Mouse (Mus musculus) embryonic fibroblast, embryonic 13.5 days (primary cell): ENCODE results near the gene Lpcat2.

Experiments used
- CTCF ChIP-seq: IDR thresholded peaks from 2 replicates; pipeline ENCODE4 v1.5.1; 2011; ENCODE audit warnings: mild to moderate bottlenecking, control low read depth, low read length, moderate library complexity, borderline replicate concordance; ENCODE audit not compliant: insufficient read depth
- POLR2A ChIP-seq: IDR thresholded peaks from 2 replicates; pipeline ENCODE4 v1.6.1; 2011; ENCODE audit warnings: low read depth, mild to moderate bottlenecking, control low read depth, low read length, moderate library complexity

DNA sequence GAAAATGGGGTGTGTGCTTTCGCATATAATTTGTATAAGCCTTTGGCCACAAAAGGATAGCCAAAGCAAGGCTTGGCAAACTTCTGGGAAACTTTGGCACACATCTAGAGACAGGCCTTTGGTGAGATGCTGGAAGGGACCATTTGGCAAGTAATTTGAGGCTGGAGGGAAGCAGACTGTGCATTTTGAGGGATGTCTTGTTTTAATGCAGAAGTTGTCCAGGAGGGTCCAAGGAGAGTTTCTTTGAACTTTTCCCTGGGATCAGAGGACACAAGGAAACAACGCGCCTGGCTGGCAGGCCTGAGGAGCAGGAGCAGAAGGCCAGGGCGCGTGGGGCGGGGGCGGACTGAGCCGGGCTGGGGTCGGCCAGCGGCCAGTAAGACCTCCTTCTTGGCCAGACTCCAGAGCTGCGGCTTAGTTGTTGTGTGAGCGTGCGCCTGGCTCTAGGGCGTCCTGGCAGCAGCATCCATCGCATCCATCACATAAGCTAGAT, 26.8 kb upstream of the Lpcat2 start:
- TF ChIP-seq POLR2A (no peak), CTCF (no peak)
